Mouse (Mus musculus) cerebellum, postnatal 4 days (tissue): ENCODE results near the gene Coq10a.

Experiments used
- DNase-seq, 2 experiments: peaks; one replicate each; pipeline ENCODE4 v3.0.0; 2022; ENCODE audit warnings: low spot score in 2 of 2, mixed read lengths in 1 of 2

Gene Coq10a

GRCm38 (mm10) chr10:128385902-128386301 is 17.1 kb upstream of the Coq10a start:
- no peak for DNase-seq

GRCm38 (mm10) chr10:128382482-128382881 is 13.7 kb upstream of the Coq10a start:
- DNase-seq = no peak

GRCm38 (mm10) chr10:128380565-128380964 is 11.8 kb upstream of the Coq10a start:
- DNase-seq = no peak

DNA sequence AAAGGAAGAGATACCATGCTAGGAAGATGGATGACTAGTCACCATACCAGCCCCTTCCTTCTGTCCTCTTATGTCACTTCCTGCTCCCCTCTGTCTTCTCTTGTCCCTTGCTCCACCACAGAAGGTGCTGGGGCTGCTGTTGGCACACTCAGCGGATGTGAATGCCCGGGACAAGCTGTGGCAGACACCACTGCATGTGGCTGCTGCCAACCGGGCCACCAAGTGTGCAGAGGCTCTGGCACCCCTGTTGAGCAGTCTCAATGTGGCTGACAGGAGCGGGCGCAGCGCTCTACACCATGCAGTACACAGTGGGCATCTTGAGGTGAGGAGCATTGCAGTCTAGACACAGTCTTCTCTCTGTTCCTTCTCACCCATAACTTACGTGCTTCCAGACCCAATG is 10.5 kb upstream of the Coq10a start:
- DNase-seq = no peak

- no peak for DNase-seq
Observed at GRCm38 (mm10) chr10:128378462-128378861, 9.7 kb upstream of the Coq10a start.

GRCm38 (mm10) chr10:128377940-128378448 is 9.2 kb upstream of the Coq10a start:
- DNase-seq = no peak

DNA sequence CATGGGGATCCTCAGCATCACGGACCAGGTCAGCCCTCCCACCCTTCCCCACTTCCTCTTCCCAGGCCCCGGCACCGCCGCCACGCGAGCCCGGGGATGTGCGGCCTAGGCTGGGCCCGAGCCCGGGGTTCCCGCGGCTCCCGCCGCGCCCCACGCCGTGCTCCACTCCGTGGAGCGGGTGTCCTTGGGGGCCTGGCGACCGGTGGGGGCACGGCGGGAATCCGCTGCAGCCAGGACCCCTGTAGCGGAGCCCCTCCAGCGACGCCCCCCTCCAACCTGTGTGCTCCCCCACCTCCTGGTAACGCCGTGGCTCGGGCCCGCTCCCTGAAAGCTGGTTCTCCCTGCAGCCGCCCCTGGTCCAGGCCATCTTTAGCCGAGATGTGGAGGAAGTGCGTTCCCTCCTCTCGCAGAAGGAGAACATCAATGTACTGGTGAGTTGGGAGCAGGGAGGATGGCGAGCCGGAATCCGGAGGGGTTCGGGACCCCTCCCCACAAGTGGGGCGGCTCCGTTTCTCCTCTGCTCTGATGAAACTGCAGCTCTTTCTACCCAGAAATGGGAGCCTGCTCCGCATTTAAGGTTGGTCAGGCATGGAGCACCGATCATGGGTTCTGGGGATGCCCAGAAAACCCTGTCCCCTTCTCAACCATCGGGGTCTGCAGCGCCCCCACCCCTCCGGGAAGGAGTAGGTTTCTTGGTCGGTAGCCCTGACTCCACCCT is 8.6 kb upstream of the Coq10a start:
- DNase-seq = peak; percentile 37 to 52

GRCm38 (mm10) chr10:128376455-128377211 is 7.8 kb upstream of the Coq10a start, which contains the start of gene Ankrd52:
Gene Ankrd52 (plus strand): TSS chr10:128377115.
- DNase-seq = peak; percentile 72 to 90

DNA sequence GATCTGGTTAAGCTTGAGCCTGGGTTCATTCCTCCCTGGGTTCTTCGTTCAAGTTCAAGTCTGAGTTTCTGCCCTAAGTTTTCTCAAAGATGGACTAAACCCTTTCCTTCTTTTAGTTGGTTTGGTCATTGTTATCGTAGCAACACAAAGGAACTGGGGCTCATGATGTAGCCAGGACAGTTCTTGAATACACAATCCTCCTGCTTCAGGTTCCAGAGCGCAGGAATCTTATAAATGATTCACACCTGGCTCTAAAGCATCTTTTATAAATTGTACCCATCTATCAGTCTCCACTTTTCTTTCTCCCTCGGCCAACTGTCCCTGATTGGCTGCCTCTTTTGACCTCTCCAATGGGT is 7.3 kb upstream of the Coq10a start:
- DNase-seq = no peak

- no peak for DNase-seq
Observed at GRCm38 (mm10) chr10:128374393-128374792, 5.6 kb upstream of the Coq10a start.

DNA sequence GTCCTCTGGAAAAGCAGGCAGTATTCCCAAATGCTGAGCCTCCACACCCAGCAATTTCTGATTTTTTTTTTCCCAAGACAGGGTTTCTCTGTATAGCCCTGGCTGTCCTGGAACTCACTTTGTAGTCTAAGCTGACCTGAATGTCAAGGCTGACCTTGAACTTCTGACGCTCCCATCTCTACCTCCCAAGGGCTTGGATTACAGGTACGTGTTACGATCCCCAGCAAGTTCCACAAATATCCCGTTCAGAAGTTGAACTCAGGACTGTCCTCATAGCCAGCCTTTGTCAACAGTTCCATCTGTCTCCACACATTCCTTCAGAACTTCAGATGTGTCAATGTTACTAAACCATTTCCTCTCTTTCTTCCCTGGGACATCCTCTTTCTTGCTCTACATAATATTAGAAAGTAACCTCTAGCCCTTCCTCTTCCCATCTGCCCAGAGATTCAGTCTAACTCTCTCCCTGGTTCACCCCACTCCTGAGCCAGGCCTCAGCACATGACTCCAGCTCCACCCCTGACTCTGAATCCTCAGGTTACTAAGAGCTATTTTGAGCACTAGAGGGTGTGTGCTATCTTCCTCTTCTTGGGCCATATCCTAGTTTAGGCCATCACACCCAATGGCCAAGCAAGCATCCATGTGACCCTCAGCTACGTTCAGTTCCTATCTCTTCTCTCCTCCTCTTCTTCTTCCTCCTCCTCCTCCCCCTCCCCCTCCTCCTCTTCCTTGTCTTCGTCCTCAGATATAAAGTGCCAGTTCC is 4.4 kb upstream of the Coq10a start:
- DNase-seq = no peak

GRCm38 (mm10) chr10:128372142-128372541 is 3.3 kb upstream of the Coq10a start:
- DNase-seq = no peak

DNA sequence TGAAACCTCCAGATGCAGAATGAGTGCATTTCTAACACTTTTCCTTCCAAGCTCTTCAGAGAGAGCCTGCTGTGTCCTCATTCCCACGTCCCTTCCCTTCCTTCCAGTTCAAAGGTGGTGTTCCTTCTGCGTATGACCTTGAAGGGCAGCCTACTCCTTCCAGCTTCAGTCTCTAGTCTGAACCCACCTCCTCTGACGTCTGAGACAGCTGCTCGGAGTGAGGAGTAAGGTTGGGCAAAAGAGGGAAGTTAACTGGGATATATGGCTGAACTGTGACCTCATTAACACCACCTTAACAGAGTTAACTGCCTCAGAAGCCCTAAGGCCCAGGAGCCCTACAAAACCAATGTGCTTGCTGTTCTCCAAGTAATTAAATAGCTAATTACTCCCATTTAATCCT is 1.8 kb upstream of the Coq10a start:
- DNase-seq = no peak

GRCm38 (mm10) chr10:128370021-128370420 is 1.2 kb upstream of the Coq10a start:
- DNase-seq = no peak

DNA sequence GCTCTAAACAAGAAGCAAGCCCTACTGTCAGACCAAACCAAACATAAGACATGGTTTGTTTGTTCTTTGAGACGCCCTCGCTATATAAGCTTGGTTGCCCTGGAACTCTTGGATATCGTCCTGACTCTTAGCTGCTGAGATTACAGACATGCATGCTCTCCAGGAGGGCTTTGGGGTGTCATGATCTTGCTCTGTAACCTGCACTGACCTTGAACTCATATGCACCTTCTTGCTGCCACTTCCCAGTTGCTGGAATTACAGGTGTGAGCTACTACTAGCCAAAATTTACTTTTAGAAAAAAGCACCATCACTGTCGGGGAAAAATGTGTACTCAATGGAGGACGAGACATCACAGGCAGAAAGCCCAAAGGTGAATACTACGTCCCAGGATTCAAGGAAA is 802 bp upstream of the Coq10a start:
- no peak for DNase-seq

DNA sequence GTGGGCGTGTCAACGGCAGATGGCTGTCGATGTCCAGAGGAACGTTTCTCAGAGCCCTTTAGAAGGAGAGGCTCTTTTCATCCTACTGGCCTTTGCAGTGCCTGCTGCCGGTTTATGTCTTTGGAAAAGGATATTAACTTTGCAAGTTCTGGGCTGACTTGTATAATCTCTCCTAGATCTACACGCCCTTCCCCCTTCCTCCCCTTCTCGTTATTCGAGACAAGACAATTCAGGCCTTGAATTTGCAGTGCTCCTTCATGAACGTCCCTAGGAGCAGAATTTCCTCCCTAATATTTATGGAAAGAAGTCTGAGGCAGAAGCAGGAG is 384 bp upstream of the Coq10a start:
- DNase-seq = no peak

DNA sequence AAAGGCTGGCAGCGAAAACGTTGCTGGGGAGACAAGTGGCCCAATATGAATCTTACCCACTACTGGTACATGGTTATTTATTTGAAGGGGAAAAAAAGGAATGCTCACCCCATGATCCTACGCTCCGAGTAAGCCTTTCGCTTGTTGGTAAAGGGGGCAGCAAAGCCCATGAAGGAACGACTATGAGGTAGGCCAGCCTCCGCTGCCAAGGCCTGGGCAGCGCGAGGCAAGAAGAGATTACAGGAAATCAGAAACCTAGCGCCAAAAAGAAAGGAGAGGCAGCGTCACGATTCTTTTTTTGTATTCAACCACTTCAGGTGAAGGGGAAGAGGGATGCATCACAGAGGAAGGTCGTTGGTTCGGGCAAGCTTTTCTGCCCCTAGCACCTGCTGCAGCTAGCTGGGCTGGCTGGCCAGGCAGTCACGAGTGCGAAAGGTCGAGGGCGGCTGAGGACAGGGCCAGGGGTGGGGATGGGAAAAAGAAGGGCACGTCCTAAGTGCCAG is 847 bp downstream of the Coq10a start:
- no peak for DNase-seq

- no peak for DNase-seq
Observed at GRCm38 (mm10) chr10:128362568-128362967, 6.2 kb downstream of the Coq10a start.

DNA sequence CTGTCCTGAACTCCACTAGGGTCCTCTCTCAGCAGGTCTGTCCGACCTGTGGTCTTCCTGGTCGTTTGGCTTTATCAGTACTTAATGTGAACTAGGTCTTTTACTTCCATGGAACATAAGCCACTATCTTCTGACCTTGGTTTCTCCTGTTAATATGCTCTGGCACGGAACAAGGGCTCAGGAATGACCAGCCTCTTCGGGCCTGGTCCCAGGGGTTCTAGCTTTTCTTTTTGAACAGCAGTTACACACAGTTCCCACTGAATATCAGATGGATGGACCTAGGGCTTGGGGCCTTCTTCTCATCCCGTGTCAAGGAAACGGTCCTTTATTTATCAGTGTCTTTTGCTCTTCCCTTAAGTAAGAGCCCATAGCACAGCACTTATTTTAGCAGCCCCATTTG is 7.0 kb downstream of the Coq10a start:
- DNase-seq = no peak

- DNase-seq = no peak
Observed at GRCm38 (mm10) chr10:128359226-128359625, 9.6 kb downstream of the Coq10a start.

- peak in 1 of 2 experiments; percentile 45 for DNase-seq
Observed at GRCm38 (mm10) chr10:128358796-128359195, 10.0 kb downstream of the Coq10a start.

GRCm38 (mm10) chr10:128347541-128347940 is 21.3 kb downstream of the Coq10a start:
- no peak for DNase-seq
